Mouse (Mus musculus): Measurements from ENCODE around the gene Muc13.

GRCm38 (mm10) chr16:33836676-33837075 is 42.8 kb downstream of the Muc13 start:
- TF ChIP-seq FLI1 (IDR thresholded peaks at IDR 0.05; ENCODE audit: low read length) (no peak), GATA1 (IDR thresholded peaks at IDR 0.05; ENCODE audit: borderline replicate concordance, low read length) (no peak)
